Mouse (Mus musculus) mammary gland, adult 2 months (tissue): ENCODE measurements around the gene Hectd1. TPM values are rescaled to one million over a fixed set of nuclear protein-coding genes. Genes with fewer than 3 reads are reported as not detected.

Experiments
- polyA plus RNA-seq: library from polyadenylated mRNA; depleted of rRNA; stranded (reverse); fragments of >200 nt; gene quantifications from 2 replicates; pipeline ENCODE4 v1.2.3, GENCODE M21; 2012; ENCODE audit warnings: low replicate concordance; rRNA removed

The Hectd1 gene
- 11.8 and 24.3 TPM in 2 replicates for polyA plus RNA-seq

GRCm38 (mm10) chr12:51829290-51830076 lies at the start of gene Hectd1:
Gene Hectd1 (minus strand): TSS chr12:51829536.

Other genes with a start within 250 kb of the Hectd1 start
- 1.6 and 2.2 TPM in 2 replicates for gene Coch, start 236.2 kb downstream of the Hectd1 start, polyA plus RNA-seq
- 8.2 and 9.0 TPM in 2 replicates for gene Ap4s1, start 138.5 kb downstream of the Hectd1 start, polyA plus RNA-seq
- 16.3 and 23.7 TPM in 2 replicates for gene Strn3, start 137.6 kb downstream of the Hectd1 start, polyA plus RNA-seq
- gene Heatr5a, start 141.8 kb upstream of the Hectd1 start, polyA plus RNA-seq = 32.6 and 63.9 TPM in 2 replicates
- 4.1 and 5.4 TPM in 2 replicates for gene Dtd2, start 177.0 kb upstream of the Hectd1 start, polyA plus RNA-seq
- 0.42 and 0.72 TPM in 2 replicates for gene Gpr33, start 198.5 kb upstream of the Hectd1 start, polyA plus RNA-seq